Mouse (Mus musculus) heart, postnatal 10 days (tissue): ENCODE results near the gene Ubald1. TPM values are rescaled to one million over a fixed set of nuclear protein-coding genes. Genes with fewer than 3 reads are reported as not detected.

Source experiments
- DNase-seq, 2 experiments: peaks; one replicate each; pipeline ENCODE4 v3.0.0; 2021
- intact Hi-C: fragments of 180-260 bp; cut with DNase I; formaldehyde crosslinking; loops from one replicate; pipeline ENCODE4 v1.15.1; 2025
- total RNA-seq, 2 experiments: library from RNA; stranded (reverse); gene quantifications; 2 replicates each; pipeline ENCODE4 v1.2.3; 2021

The Ubald1 gene
- total RNA-seq, 2 experiments from 2014 or later: 19.7 to 23.1 TPM

DNA sequence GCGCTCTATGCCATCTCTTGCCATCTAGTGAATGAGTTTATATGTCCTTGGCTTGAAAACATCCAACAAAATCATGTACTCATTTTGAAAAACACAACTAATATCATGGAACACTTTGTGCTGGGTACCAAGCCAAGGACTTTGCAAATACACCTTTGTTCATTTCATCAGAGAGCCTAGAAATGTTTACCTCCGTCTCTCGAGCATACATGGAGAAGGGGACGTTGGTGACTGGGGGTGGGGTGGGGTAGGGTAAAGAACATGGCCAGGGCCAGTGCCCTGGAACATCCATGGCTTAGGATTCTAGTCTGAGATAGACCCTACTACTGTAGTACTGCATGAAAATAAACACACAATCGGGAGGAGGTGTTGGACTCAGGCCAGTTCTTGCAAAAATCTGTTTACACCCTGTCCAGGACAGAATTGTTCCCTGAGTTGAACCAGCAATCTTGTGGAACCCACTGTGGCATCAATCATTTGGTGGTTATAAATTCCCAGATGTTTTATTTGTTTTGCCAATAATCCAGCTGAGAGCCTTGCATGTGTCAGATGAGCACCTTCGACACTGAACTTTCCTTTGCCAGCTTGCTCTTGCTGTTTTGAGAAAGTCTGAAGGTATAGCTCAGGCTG, 50.7 kb downstream of the Ubald1 start:
- intact Hi-C loops: no loop called here
- DNase-seq: no peak

DNA sequence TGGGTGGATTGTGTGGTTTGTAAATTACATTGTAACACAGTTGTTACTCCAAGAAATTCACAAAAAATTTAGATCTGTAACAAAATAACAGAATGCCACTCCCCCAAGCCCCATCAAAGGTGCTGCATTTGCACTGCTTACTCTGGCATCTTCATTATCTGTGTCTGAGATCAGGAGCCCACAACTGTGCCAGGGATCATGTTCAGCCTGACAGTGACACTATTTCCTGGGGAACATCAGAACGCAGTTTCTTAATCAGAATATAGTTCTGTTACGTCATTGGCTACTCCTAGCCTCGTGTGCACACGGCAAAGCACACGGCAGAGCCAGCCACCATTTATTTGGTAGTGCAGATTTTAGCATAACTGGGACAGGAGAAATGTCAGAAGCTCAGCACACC, 52.5 kb downstream of the Ubald1 start:
- intact Hi-C loops: no loop called here
- no peak for DNase-seq

Other genes starting within 250 kb of the Ubald1 start
- 10 to 100 TPM; 13.6 to 18.0 TPM for gene Vasn, start 240.4 kb downstream of the Ubald1 start, total RNA-seq
- 100 to 1,000 TPM; 106 to 107 TPM for gene Dnaja3, start 240.3 kb downstream of the Ubald1 start, total RNA-seq
- gene Coro7, start 200.5 kb downstream of the Ubald1 start, total RNA-seq: 10 to 100 TPM; 24.6 to 26.1 TPM
- gene Nmral1, start 161.0 kb downstream of the Ubald1 start, total RNA-seq: 1 to 10 TPM; 7.0 to 7.8 TPM
- gene Hmox2, start 154.0 kb downstream of the Ubald1 start, total RNA-seq: 10 to 100 TPM; 71.1 to 73.4 TPM
- gene Cdip1, start 90.0 kb downstream of the Ubald1 start, total RNA-seq: 10 to 100 TPM; 89.4 to 96.2 TPM
- not detected for gene 4930562C15Rik, start 44.9 kb downstream of the Ubald1 start, total RNA-seq
- 100 to 1,000 TPM; 186 to 187 TPM for gene Mgrn1, start 5.9 kb upstream of the Ubald1 start, total RNA-seq
- gene Nudt16l1, start 58.4 kb upstream of the Ubald1 start, total RNA-seq: 10 to 100 TPM; 40.5 to 43.9 TPM
- 10 to 100 TPM; 19.7 to 20.8 TPM for gene Anks3, start 83.9 kb upstream of the Ubald1 start, total RNA-seq
- gene Sept12, start 117.5 kb upstream of the Ubald1 start, total RNA-seq: not detected
- gene Smim22, start 127.0 kb upstream of the Ubald1 start, total RNA-seq: not detected
- gene Rogdi, start 133.2 kb upstream of the Ubald1 start, total RNA-seq: 10 to 100 TPM; 21.7 to 25.7 TPM
- gene Glyr1, start 169.5 kb upstream of the Ubald1 start, total RNA-seq: 10 to 100 TPM; 57.2 to 60.4 TPM
- 10 to 100 TPM; 34.4 to 35.7 TPM for gene Ubn1, start 169.7 kb upstream of the Ubald1 start, total RNA-seq